Mouse (Mus musculus) testis, adult 2 months (tissue): ENCODE data around the gene Tgif1.

Source experiments
- CTCF ChIP-seq: fragments of 200-500 bp; IDR thresholded peaks from 2 replicates; pipeline ENCODE4 v1.5.1; 2012; ENCODE audit warnings: low read depth, mild to moderate bottlenecking, inconsistent platforms, low read length, moderate library complexity; ENCODE audit not compliant: control insufficient read depth, insufficient read depth, insufficient replicate concordance
- POLR2A ChIP-seq: fragments of 200-500 bp; IDR thresholded peaks from 2 replicates; pipeline ENCODE4 v1.6.1; 2012; ENCODE audit warnings: low read depth, mild to moderate bottlenecking, inconsistent platforms, low read length, moderate library complexity; ENCODE audit not compliant: control insufficient read depth

GRCm38 (mm10) chr17:70836820-70837219 lies 16.5 kb downstream of the Tgif1 start:
- TF ChIP-seq CTCF = no peak
- TF ChIP-seq POLR2A = no peak
